Mouse (Mus musculus) CD4-positive, CD25-positive, alpha-beta regulatory T cell, adult 2 months (primary cell): ENCODE measurements around the gene Vsig10l.

Experiments
- DNase-seq: peaks from one replicate; pipeline ENCODE4 v3.0.0-alpha.2; 2012; ENCODE audit warnings: low read depth, low spot score

Gene Vsig10l

DNA sequence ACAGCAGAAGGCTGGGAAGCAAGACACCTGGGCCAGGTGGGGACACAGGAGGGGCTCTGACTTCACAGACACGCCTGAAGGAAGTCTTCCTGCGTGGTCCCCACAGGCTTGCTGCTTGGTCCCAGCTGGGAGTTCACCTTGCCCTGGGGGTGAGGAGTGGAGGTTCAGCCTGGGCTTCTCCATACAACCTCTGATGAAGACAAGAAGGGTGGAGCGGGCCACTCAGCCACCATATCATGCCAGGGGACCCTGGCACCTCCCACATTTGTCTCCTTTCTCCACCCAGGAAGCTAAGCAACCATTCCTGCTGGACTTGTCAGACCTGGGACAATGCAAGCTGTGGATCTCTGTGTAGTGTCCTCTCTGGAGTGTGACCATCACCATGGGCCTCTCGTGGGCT, at the start of gene Vsig10l:
Gene Vsig10l, plus strand, starts transcription at position 301 of the 400 bp plus-strand sequence.
- DNase-seq: no peak

DNA sequence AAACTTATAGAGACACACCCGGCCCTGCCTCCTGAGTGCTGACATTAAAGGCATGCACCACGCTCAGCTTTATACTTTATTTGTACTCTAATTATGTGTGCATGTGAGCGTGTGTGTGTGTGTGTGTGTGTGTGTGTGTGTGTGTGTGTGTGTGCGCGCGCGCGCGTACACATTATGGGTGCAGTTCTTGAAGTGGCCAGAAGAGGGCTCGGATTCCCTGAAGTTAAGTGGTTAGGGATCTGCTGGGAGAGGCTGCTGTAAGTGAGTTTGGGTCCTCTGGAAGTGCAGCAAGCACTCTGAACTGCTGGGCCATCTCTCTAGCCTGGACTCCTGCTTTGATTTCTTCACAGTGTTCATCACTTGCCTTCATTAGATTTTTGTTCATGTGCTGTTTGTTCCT, 45.7 kb upstream of the Vsig10l start:
- no peak for DNase-seq

DNA sequence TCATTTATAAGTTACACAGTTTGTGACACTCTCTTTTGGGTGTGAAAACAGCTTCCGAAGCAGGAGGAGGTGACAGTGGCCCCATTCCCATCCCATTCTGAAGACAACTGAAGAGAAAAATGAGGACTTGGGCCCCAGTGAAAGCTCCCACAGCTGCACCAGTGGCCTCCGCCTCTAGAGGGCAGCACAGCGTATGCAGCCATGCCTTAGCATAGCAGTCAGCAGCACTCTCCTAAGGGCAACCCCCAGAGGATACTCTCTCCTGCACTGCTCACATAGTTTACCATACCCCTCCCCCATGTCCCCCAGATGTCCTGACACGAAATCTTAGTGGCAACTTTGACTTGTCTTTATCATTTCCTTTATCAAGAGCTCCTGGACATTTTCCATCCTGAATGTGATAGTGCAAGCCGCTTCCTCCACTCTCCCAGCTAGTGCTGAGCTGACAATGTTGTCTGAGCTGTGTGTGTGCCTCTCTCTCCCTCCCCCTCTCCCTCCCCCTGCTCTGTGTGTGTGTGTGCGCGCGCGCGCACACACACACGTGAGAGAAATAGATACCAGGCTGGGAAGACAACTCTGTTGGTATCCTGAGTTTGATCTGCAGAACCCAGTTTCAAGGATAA, 39.8 kb upstream of the Vsig10l start:
- peak; percentile 92 for DNase-seq

DNA sequence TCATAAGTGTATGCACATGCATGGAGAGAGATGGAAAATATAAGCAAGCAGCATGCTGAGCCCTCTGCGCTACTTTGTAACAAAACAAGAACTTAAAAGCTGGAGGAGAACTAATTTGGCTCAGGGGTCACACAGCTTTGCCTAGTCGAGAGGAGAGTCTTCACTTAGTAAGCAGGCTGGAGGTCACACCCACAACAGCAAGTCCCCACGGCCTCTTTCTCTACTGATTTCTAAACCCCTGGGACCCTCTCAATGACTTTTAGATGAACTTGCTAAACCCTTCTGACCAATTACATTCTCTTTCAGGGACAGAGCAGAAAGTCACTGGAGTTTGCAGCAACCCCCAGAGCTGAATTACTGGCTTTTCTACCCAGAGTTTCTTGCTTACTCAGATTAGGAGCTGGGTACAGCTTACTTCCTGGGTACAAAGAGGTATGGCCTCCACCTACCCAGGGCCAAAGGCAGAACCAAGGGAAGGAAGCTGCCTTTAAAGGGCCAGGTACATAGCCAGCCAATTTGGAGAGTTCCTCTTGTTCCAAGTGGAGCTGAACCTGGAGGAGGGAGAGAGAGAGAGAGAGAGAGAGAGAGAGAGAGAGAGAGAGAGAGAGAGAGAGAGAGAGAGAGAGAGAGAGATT, 38.8 kb upstream of the Vsig10l start:
- DNase-seq: peak; percentile 30

DNA sequence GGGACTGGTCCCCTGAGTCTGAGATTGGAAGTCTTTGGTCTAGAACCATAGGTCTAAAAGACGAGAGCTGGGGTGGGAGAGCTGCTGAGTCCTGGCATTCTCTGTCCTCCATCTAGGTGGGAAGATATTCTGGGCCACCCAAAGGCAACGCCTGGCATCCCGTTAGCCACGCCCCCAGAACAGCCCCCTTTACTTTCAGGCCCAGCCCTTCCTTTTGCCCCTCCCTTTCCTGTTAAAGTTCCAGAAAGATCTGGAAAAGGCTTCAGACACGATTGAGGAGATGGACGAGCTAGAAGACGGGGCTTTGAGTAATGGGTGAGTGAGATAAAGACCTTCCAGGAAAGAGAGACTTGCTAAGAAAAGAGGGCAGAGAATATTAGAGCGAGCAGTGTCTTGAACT, 35.5 kb upstream of the Vsig10l start, which contains the start of gene Lim2:
Gene Lim2, plus strand, starts transcription at position 265 of the 400 bp plus-strand sequence.
- DNase-seq: no peak

DNA sequence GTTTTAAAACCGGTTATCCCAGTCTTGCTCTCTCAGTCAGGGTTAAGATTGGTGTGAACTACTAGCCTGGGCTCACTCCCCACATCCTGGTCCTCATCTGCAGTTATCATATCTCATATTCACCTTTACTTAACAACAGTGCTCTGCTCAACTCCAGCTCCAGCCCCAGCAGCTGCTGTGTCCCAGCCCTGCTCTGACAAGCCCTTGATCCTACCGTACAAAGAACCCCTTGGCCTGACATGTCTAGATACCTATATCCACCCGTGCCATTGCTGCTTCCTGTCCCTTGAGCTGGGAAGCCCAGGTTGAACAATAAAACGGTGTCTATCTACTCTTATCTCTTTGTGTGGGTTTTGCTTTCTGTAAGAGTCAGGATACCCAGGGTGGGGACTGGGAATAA, 33.5 kb upstream of the Vsig10l start:
- DNase-seq: no peak

DNA sequence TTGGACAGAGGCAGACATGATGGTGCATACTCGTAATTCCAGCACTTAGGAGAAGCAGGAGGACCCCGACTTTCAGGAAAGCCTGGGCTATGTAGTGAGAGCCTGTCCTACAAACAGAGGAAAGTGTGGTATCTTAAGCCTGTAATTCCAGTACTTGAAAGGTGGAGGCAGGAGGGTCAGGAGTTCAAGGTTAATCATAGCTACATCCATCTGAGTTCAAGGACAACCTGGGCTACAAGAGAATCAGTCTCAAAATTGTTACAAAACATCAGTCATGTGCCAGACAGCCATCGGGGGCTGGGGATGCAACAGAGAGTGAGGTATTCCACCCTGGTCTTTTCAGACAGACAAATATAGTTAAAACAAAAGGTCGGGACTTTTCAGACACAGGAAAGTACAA, 30.1 kb upstream of the Vsig10l start:
- DNase-seq: no peak

DNA sequence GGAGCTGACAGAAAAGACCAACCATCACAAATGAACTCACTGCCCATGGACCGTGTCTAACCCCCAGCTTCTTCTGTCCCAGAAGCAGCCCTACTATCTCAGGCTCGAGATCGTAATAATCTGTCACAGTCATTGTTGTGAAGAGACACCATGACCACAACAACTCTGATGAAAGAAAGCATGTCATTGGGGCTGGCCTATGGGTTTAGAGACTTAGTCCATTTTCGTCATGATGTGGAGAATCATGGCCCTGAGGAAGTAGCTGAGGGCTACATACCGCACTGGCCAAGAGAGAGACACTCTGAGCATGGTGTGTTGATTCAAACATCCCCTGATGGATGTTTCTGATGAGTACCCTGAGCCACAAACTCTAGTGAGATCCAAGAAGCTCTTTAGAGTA, 28.3 kb upstream of the Vsig10l start:
- no peak for DNase-seq

DNA sequence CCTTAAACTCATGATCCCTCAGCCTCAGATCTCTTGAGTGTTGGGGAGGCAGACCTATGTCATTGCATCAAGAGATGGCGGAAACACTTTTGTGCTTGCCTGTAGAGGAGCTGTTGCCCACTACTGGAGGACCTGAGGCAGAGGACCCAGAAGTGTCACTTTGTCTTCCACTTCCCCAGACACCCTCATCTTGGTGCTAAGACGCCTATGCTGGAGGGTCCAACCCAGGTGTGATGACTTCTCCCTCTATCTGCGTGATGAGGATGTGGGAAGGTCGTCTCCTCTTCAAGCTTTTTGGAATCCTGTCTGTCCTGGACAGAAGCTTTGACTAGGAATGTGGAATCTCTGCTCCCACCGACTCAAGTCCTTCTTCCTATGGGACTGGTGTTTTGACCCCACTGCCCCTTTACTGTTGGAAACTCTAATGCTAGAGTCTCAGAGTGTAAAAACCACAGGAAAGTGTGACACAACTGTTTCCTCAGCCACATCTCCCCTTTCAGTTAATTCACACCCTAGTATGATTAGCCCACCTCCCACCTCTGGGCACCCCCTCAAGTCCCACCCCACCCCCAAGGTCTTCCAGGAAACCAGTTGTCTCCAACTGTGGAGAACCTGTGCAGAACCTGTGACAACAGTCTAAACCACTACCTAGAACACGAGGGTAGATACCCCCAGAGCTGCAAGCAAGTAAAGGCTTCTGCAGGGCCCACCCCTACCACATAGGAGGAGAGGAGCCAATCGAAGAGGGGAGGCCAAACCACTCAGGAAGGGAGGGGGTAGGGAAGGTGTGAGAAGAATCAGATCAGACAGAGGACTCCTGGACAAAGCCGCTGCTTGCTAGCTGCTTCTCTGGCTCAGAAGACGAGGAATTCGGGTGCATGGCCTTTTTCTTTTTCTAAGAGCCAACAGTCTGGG, 26.4 kb upstream of the Vsig10l start, which contains the start of gene Nkg7:
Gene Nkg7, plus strand, starts transcription at position 733 of the 915 bp plus-strand sequence.
- DNase-seq: peak; percentile 22

DNA sequence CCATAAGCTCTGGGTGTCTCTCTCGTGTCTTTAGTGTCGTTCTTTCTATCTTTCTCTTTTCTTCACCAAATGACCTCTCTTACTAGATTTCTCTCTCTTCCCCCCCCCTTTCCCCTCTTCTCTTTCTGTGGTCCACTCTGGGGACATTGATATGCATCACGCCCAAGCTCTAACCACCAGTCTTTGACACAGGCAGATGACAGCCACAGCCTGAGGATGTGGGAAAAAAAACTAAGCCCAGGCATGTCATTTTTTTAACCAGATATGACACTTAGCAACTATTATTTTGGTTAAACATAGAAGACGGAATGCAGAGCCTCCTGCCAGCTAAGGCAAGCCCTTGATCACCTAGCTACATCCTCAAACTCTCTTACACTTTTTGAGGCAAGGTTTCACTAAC, 24.3 kb upstream of the Vsig10l start:
- peak; percentile 21 for DNase-seq

DNA sequence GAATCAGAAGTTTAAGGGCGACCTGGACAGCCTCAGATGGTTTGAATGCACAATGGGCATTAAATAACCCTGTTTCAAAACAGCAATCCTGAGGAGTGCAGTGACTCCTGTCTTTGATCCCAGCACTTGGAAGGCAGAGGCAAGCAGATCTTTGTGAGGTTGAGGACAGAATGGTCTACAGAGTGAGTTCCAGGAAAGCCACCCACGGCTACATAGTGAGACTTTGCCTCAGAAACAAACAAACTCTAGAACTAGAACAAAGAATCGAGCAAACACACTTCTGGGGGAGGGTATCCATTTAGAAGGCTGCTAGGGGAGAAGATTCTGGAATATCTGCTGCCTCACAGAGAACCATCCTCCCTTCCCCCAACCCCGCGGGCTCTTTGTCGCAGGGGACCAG, 22.5 kb upstream of the Vsig10l start, which contains the start of gene Cldnd2:
Gene Cldnd2, plus strand, starts transcription at position 301 of the 400 bp plus-strand sequence.
- DNase-seq: no peak

DNA sequence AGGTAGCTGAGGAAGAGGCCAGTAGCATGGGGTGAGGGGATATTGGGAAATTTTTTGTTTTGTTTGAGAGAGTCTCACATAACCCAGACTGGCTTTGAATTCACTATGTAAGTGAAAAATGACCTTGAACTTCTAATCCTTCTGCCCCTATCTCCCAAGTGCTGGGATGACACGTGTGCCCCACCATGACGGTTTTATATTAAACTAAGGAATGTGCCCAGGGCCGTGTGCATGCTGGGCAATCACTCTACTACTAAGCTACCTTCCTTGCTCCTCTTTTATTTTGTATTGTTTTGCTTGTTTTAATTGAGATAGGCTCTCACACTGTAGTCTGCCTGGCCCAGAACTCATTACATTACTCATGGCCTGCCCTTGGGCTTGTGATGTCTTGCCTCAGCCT, 21.9 kb upstream of the Vsig10l start:
- DNase-seq: no peak

DNA sequence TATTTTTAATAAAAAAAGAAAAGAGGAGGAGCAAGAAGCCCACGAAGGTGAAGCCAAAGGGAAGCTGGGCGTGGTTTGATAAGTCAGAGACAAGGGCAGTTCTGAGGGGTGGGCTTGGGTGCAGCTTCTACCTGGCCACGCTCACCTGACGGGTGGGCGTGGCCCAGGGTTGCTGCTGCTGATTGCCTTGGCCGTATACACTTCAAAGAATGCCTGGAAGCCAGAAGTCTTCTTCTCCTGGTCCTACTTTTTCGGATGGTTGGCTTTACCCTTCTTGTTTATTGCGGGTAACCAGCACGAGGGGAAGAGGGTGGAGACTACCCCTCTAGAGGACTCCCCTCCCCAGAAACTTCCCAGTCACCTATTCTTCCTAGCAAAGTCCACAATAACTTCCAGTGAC, 20.3 kb upstream of the Vsig10l start:
- no peak for DNase-seq

DNA sequence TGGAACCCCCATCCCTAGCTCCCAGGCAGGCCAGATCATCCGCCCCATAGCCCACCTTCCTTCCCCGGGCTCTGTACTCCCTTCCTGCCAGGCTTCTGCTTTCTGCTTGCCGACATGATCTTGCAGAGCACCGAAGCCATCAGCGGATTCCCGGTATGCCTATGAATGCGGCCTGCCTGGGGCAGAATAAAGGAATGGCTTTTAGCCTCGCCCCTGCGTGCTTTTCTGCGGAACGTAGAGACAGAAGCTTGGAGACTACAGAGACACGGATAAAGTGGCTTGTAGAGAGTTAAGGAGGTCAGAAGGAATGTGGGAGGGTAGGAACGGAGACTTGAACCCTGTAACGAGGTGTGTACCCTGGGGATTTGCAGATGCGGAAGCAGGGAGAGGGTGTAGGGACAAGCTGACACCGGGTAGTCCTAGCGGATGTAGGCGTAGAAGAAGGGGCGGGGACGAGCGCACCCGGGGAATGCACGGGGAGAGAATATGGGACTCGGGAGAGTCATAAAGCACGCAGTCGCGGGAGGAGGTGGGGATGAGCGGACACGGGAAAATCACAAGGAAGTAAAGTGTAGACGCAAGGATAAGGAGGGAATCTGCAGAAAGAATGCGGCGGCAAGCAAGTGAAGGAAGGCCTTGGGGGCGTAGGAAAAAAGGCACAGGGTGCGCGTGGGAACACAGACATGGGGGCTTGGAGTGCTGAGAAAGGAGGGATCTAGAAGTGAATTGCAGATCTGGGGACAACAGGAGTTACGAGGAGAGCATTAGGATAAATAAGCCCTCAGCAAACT, 19.6 kb upstream of the Vsig10l start:
- DNase-seq: peak; percentile 84

DNA sequence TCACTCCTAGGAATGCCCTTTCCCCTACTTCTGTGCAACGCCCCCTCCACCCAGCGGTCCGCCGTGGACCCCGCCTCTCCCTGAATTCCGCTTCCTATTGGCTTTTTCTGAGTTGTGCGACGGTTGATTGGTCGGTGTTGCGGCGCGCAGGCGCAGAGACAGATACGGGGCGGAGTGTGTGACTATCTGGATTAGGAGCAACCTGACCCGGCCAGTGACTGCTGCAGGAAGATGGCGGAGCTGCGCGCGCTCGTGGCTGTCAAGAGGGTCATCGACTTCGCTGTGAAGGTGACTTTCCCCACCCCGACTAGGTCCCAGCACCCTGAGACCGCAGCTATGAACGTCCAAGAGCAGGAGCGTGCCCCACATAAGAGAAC, 19.0 kb upstream of the Vsig10l start, which contains the start of the genes Etfb and Gm45233:
Gene Etfb, plus strand, starts transcription at position 167 of the 377 bp plus-strand sequence.
Gene Gm45233, plus strand, starts transcription at position 212 of the 377 bp plus-strand sequence.
- peak; percentile 95 for DNase-seq

DNA sequence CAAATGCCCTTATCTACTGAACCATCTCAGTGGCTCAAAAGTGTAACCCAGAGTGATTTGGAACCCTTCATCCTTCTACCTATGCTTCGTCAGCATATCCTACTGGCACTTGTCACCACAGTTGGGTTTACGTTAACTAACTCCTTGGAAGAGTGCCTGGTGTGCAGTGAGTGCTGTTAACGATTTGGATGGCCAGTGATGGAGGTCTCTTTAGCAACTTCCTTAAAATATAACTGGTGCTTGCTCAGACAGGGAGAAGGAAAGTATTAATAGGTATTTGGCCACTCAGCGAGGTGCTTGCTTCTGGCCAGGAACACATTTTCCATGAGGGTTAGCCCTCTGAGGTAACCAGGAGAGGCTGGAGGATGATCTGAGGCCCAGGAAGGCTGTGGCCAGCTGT, 15.2 kb upstream of the Vsig10l start:
- DNase-seq: no peak

DNA sequence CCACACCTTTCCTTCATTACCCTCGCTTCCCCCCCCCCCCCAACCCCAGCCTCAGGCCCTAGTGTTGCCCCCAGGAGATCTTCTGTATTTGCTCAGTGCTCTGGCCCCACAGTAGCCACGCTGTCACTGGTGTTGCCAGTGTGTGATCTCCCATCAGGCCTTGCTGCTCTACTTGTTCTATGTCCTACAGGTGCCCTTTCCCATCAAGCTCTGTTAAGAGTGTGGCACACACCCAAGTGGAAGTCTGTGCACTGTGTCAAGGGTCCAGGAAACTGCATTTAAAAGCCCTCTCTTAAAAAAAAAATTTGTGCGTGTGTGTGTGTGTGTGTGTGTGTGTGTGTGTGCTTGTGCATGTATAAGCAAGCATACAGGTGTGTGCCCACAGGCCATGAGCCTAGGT, 14.7 kb upstream of the Vsig10l start:
- DNase-seq: no peak

DNA sequence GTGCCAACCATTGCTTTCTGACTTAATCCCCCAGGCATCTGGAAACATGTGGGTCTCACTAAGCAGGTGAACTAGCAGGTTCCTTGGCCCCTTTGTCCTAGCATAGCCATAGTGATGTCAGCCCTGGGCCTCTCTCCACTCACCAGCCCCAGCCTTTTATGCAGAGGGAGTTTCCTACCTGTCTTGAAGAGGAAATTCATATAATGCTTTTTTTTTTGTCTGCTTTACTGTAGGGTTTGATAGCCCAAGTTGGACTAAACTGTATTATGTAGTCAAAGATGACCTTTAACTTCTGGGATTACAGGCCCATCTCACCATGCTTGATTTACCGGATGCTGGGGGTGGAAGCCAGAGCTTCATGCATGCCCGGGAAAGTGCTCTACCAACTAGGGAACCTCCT, 13.1 kb upstream of the Vsig10l start:
- no peak for DNase-seq

DNA sequence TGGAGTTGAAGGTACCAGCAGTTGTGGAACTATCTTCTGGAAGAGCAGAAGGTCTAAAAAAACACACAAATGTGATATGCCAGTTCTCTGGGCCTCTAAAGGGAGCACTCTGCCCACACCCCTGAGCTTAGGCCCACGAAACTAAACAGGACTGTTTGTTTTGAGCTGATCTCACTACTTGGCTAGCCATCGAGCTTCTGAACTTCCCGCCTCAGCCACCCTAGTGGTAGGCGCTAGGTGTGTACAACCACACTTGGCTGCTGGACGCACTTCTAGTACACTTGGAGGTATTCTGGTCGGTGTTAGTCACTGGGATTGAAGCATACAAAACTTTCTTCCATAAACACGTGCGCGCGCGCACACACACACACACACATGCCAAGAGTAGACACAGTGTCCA, 11.2 kb upstream of the Vsig10l start:
- DNase-seq: no peak

DNA sequence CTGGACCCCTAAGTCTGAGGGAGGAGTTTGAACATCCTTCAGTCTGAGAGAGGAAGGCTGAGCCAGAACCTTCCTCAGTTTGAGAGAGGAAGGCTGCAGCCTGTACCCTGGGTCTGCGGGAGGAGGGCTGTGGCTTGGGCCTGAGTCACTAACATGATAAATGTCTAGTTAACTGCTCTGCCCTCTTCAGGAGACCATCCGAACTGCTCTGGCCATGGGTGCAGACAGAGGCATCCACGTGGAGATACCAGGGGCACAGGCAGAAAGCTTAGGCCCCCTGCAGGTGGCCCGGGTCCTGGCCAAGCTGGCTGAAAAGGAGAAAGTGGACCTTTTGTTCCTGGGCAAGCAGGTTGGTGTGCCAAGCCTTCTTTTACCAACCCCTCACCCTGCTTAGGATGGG, 10.3 kb upstream of the Vsig10l start:
- DNase-seq: peak; percentile 47

DNA sequence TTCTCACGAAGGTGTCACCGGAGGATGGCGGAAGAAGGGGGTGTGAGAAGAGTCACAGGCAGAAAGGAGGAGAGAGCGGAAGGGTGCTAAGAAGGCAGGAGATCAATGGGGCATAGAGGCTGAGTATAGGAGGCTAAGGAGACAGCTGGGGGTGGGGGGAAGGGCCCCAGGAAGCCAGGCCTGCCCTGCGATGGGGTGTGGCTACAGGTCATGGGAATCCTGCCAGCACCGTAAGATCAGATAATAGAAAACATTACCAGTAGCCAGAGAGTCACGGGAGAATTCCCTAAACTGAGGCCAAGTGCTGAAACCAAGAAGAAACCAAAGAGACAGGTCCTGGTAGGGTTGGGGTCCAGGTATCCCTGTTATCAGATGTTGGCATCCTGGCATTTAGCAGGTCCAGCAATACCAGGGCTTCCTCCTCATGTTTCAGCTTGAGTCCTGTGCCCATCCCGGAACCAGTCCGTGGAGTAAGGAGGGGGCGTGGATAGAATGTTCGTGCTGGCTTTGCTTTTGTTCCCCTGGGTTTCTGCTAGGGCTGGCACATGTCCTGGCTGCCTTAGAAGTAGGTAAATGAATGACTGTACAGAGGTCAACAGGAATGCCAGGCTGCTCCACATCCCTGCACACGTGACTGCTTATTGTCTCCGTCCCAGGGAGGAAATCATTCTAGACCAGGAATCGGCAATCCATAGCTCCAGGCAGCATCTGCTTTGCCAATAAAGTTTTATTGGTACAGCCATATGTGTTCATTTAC, 9.2 kb upstream of the Vsig10l start:
- DNase-seq: no peak
